Mouse (Mus musculus) spleen, postnatal 10 days (tissue): ENCODE data around the gene Csad.

Experiments
- DNase-seq, 2 experiments: peaks; one replicate each; pipeline ENCODE4 v3.0.0; 2021 to 2022; ENCODE audit warnings: low spot score in 2 of 2

Csad gene

GRCm38 (mm10) chr15:102202971-102203834 lies 1.3 kb downstream of the Csad start, which contains the start of gene Zfp740:
Gene Zfp740 (plus strand): TSS chr15:102203249.
- peak; percentile 87 to 94 for DNase-seq

- DNase-seq = no peak
These were observed 5.7 kb downstream of the Csad start for GRCm38 (mm10) chr15:102198841-102199240.

DNA sequence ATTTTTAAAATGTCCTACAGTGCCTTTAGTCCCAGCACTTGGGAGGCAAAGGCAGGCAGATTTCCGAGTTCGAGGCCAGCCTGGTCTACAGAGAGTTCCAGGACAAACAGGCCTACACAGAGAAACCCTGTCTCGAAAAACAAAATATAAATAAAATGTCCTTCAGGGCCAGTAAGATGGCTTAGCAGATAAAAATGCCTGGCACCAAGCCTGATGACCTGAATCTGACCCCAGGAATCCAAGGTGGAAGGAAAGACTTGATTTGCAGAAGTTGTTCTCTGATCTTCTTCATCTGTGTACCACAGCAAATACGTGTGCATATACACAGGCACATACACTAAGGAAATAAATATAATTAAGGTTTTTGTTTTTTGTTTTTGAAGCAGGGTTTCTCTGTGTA lies 9.2 kb downstream of the Csad start:
- no peak for DNase-seq

DNA sequence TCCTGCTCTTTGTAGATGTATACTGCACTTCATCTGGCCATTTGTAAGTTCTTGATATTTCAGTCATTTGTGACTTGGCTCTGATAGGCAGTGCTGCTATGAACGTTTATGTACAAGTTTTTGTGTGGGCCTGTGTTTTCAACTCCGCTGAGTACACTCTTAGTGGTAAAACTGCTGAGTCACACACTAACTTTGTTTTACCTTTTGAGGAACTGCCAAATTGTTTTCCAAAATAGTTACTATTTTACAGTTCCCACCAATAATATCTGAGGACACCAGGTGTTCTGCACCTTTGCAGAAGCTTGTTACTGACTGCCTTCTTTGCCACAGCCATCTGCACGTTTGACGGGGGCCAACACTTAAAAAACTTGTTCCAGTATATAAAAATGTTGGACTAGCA lies 10.1 kb downstream of the Csad start:
- DNase-seq = no peak

DNA sequence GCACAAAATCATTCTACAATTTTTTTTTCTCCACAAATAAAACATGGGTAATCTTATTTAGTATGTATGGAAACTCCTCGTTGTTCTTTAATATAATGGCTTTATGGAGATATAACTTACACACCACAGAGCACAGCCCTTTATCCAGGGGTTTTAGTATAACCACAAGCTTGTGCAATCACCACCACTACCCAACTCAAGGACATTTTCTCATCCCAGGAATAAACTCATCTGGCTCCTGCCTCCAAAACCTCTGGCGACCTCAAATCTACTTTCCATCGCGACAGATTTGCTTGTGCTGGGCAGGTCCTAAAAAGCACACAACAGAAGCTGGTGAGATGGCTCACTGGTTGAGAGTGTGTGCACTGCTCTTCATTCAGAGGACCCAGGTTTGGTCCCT lies 10.9 kb downstream of the Csad start:
- no peak for DNase-seq

- no peak for DNase-seq
These were observed 11.6 kb downstream of the Csad start for GRCm38 (mm10) chr15:102192820-102193386.

- DNase-seq = no peak
These were observed 12.2 kb downstream of the Csad start for GRCm38 (mm10) chr15:102192271-102192812.

- DNase-seq = no peak
These were observed 12.8 kb downstream of the Csad start for GRCm38 (mm10) chr15:102191699-102192098.

GRCm38 (mm10) chr15:102188883-102189282 lies 15.6 kb downstream of the Csad start:
- no peak for DNase-seq

DNA sequence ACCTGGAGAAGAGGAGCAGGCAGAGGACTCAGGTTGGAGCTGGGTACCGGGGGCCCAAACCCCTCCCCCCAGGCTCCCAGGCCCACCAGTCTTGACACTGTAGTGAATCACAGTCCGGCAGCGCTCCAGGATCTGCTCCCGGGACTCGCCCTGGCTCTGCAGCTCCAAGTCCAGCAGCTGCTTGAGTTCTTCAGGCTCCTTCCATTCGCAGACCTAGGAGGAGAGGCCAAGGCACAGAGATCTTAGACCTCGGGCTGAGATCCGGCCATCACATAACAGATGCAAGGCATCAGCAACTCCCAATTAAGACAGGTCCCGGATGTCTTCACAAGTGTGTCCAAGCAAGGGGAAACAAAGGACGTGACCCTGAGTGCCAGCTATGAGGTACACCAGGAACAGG lies 16.4 kb downstream of the Csad start:
- DNase-seq = no peak

DNA sequence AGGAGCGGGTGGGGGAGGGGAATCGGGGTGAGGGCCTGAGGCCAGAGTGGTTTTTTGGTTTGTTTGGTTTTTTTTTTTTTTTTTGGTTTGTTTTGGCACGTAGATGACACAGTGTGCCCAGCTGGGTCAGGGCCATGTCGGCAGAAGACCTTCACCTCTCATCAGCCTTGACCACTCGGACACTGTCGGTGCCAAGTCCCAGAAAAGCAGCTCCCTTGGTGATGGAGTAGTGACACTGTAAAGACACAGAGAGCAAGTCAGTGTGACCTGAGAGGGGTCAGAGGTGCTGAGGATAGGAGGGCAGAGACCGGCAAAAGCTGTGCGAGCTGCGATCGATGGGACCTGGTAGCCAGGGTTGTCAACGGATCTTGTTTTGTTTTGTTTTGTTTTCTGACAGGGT lies 18.3 kb downstream of the Csad start:
- no peak for DNase-seq

DNA sequence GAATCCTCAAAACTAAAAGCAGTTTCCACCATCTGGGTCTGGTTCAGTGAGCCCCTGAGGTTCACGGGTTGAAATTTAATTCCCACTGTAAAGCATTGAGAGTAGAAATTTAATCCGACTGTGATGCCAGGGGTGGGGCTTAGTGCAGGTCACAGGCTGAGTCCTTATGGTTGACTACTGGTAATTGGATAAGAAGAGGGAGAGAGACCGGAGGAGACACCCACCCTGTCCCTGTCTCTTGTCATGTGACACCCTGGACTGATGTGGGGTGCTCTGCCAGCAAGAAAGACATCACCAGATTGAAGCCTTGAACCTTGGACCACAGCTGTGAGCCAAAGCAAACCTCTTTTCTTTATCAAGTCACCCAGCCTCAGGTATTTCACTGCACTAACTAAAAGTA lies 21.4 kb downstream of the Csad start:
- DNase-seq = no peak

DNA sequence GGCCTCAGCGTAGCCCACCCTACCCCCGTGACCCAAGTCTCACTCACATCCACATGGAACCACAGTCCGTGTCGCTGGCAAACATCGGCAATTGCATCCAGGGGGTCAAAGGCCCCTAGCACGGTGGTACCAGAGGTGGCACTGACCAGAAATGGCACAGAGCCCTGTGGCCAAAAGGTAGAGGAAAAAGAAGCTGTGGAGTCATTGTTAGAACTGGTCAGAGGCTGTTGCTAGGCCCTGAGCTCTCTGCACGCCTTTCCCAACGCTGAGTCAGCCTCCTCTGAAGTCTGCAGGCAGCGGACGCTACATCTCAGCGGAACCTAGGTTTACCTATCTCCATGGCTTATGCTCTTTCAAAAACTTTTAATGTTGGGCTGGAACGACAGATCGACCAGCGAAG lies 24.6 kb downstream of the Csad start:
- DNase-seq = no peak

- DNase-seq = no peak
These were observed 25.4 kb downstream of the Csad start for GRCm38 (mm10) chr15:102179106-102179505.

- DNase-seq = peak; percentile 81 to 89
These were observed 26.2 kb downstream of the Csad start for GRCm38 (mm10) chr15:102178279-102178678.

- no peak for DNase-seq
These were observed 27.1 kb downstream of the Csad start for GRCm38 (mm10) chr15:102177417-102177816.

DNA sequence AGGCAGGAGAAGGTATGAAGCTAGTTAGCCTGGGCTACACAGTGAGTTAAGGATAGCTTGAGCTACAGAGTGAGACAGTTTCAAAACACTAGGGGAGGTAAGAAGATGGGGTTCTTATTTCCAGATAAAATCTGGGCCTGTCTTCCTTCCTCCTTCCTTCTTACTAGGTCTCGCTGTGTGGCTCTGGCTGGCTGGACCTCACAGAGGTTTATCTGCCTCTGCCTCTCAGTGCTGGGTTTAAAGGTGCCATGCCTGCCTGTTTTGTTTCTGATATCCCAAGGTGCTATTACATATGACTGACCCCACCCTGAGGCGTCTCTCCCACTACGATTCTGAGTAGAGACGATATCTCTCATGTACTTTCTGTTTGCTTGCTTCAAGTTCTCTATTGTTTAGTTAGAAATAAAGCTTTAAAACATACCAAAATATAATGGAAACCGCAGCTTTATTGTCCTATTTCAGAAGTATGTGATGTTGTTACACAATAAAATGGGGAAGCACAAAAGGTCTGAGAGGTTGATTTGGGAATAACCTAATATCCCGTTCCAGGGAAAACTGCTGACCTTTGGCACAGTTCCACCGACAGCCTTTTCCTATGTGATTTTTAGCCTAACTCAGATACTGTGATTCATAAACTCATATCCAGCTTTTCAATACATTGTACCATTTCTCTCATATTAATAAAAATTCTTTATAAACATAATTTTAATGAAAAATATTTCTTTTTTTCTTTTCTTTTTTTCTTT lies 27.8 kb downstream of the Csad start:
- DNase-seq = no peak

GRCm38 (mm10) chr15:102175736-102176319 lies 28.7 kb downstream of the Csad start:
- no peak for DNase-seq

- DNase-seq = no peak
These were observed 30.9 kb downstream of the Csad start for GRCm38 (mm10) chr15:102173581-102173980.

- no peak for DNase-seq
These were observed 35.5 kb downstream of the Csad start for GRCm38 (mm10) chr15:102169064-102169463.

GRCm38 (mm10) chr15:102167620-102168021 lies 36.9 kb downstream of the Csad start:
- DNase-seq = no peak
